Mouse (Mus musculus): ENCODE data around the gene Lhx5. TPM values are rescaled to one million over a fixed set of nuclear protein-coding genes. Genes with fewer than 3 reads are reported as not detected.
A peak's percentile ranks its signal among the peaks of the same experiment; 100 is the strongest.

Gene Lhx5
- polyA plus RNA-seq, 1 experiment from 2014 or later, result 23.1 TPM

DNA sequence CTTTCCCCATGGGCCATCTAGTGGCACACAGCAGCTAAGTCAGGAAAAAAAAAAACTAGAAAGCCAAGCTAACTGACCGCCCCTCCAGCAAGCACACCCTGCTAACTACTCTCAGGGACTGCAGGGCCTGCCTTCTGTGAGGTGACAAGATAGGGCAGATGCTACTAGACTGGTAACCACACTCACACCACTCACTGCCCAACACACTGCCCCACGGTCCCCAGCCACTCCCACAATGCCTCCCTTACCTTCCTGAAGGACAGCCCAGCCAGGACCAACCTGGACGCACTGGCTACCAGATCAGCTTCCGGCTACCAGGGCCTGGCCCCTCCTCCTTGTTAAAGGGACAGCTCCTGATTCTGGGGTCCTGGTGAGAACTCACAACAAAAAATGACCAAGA lies 35.5 kb downstream of the Lhx5 start:
- 13% methylated on average over 4 of the region's 4 CpGs for WGBS
- Histone ChIP-seq H3K27ac (no peak overlapping the region), H3K36me3 (replicated peaks; ENCODE audit: control insufficient read depth, insufficient read depth) (no peaks in the 10 kb centered on the region), H3K4me3 (replicated peaks; ENCODE audit: low read length) (peak overlapping the region; percentile 20), H3K4me1 (replicated peaks; ENCODE audit: control insufficient read depth, insufficient read depth, low read length) (no peaks in the 10 kb centered on the region), H3K4me2 (replicated peaks) (peak overlapping the region; percentile 38), H3K27me3 (ENCODE audit: control insufficient read depth, insufficient read depth, low read length) (no peaks in the 10 kb centered on the region), H3K9ac (0 out of 2 replicates have a peak overlapping the region, but pooled peaks have one; percentile 35), H3K9me3 (ENCODE audit: control insufficient read depth, low read length) (no peaks in the 10 kb centered on the region)
- DNase-seq (ENCODE audit: low spot score) (no peak), ATAC-seq (ENCODE audit: low FRiP score) (no peak)

DNA sequence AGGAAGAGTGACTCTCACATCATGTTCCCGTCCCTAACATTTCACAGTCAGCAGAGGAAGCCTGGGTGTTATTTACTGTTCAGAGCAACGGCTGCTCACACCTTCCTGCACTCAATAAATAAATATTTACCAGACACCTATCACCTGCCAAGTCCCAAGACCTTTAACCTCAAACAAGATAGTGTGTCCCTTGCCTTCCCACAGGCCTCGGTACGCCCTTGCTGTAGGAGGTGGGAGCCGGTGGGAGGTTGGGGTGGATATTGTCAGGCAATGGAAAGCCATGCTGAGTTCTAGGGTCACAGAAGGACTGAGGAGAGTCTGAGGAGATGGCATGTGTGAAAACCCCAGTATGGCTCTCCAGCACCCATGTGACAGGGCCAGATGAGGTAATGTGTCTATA lies 36.8 kb downstream of the Lhx5 start:
- 90% methylated on average over 5 of the region's 5 CpGs for WGBS
- no peak overlapping the region for H3K4me2 ChIP-seq (replicated peaks)
- no peak for ATAC-seq (ENCODE audit: low FRiP score)
- no peak overlapping the region for H3K27ac ChIP-seq
- no peak for DNase-seq (ENCODE audit: low spot score)
- no peaks in the 10 kb centered on the region for H3K9me3 ChIP-seq (ENCODE audit: control insufficient read depth, low read length)
- H3K4me3 ChIP-seq (replicated peaks; ENCODE audit: low read length), result no peak overlapping the region
- no peak overlapping the region for H3K9ac ChIP-seq
- H3K27me3 ChIP-seq (ENCODE audit: control insufficient read depth, insufficient read depth, low read length), result no peaks in the 10 kb centered on the region
- H3K4me1 ChIP-seq (replicated peaks; ENCODE audit: control insufficient read depth, insufficient read depth, low read length), result no peaks in the 10 kb centered on the region
- H3K36me3 ChIP-seq (replicated peaks; ENCODE audit: control insufficient read depth, insufficient read depth), result no peaks in the 10 kb centered on the region

DNA sequence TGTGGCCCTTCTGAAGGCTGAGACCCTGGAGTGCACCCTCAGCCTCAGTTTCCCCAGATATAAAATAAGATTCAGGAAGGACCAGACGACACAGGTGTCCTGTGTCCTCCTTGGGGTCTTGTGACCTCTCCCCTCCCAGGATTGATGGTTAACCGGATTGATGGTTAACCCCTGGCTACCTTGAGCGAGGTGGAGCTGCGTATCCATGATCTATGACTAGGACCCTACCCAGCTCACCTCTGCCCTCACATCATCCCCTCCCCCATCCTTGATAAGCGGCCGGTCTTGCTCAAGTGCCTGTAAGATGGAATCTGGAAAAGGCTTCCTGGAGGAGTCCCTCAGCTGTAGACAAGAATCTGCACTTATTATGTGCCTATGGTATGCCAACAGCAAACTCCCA lies 37.3 kb downstream of the Lhx5 start:
- Histone ChIP-seq H3K4me2 (replicated peaks) (no peak overlapping the region), H3K36me3 (replicated peaks; ENCODE audit: control insufficient read depth, insufficient read depth) (no peaks in the 10 kb centered on the region), H3K4me3 (replicated peaks; ENCODE audit: low read length) (no peak overlapping the region), H3K4me1 (replicated peaks; ENCODE audit: control insufficient read depth, insufficient read depth, low read length) (no peaks in the 10 kb centered on the region), H3K27me3 (ENCODE audit: control insufficient read depth, insufficient read depth, low read length) (no peaks in the 10 kb centered on the region), H3K27ac (no peak overlapping the region), H3K9me3 (ENCODE audit: control insufficient read depth, low read length) (no peaks in the 10 kb centered on the region), H3K9ac (no peak overlapping the region)
- ATAC-seq (ENCODE audit: low FRiP score) (no peak), DNase-seq (ENCODE audit: low spot score) (no peak)
- 88% methylated on average over 6 of the region's 6 CpGs for WGBS

DNA sequence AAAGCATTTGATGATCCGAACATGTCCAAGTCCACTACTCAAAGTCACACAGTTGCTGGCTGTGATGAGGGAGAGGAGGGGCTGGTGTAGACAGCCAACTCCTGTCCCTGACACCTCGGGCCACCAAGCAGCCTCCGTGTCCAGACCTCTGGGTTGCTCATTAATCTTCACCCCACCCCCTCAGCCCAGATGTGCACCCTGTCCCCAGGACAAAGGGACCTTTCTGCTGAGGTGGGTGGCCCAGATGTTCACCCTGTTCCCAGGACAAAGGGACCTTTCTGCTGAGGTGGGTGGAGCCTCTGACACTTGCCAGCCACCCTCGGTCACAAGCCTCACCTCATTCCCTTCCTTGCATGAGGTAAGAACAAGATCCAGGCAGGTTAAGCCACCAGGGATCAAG lies 40.0 kb downstream of the Lhx5 start:
- H3K36me3 ChIP-seq (replicated peaks; ENCODE audit: control insufficient read depth, insufficient read depth), result no peaks in the 10 kb centered on the region
- no peak for DNase-seq (ENCODE audit: low spot score)
- H3K9ac ChIP-seq, result no peak overlapping the region
- H3K27me3 ChIP-seq (ENCODE audit: control insufficient read depth, insufficient read depth, low read length), result no peaks in the 10 kb centered on the region
- H3K27ac ChIP-seq, result no peak overlapping the region
- H3K4me1 ChIP-seq (replicated peaks; ENCODE audit: control insufficient read depth, insufficient read depth, low read length), result no peaks in the 10 kb centered on the region
- WGBS, result 53% methylated on average over 4 of the region's 4 CpGs
- H3K4me3 ChIP-seq (replicated peaks; ENCODE audit: low read length), result no peak overlapping the region
- no peak for ATAC-seq (ENCODE audit: low FRiP score)
- H3K4me2 ChIP-seq (replicated peaks), result no peak overlapping the region
- H3K9me3 ChIP-seq (ENCODE audit: control insufficient read depth, low read length), result no peaks in the 10 kb centered on the region

DNA sequence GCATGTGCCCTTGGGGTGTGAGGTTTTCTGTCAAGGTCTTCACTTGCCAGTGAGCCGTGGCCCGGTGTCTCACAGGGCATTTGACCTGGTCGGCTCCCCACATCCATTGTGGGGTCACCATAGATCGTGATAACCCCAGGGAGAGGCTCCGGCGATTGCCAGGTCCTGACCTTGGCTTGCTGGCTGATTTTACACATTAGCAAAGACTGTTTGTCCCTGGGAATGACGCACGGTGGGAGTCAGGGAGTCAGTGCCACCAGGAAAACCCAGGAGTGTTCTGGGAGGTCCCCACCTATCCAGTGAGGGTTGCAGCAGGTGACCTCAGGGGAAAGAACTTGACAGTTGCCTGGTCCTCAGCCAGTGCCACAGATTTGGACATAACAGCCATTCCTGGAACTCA lies 41.3 kb downstream of the Lhx5 start, which contains the start of gene Sdsl:
Gene Sdsl (minus strand): TSS at position 41 of the 400 bp plus-strand sequence.
- Histone ChIP-seq H3K4me2 (replicated peaks) (no peak within 1 kb of the TSS), H3K9me3 (ENCODE audit: control insufficient read depth, low read length) (no peaks in the 10 kb centered on the region), H3K4me1 (replicated peaks; ENCODE audit: control insufficient read depth, insufficient read depth, low read length) (no peaks in the 10 kb centered on the region), H3K36me3 (replicated peaks; ENCODE audit: control insufficient read depth, insufficient read depth) (no peaks in the 10 kb centered on the region), H3K27ac (no peak within 1 kb of the TSS), H3K27me3 (ENCODE audit: control insufficient read depth, insufficient read depth, low read length) (no peaks in the 10 kb centered on the region), H3K9ac (no peak within 1 kb of the TSS), H3K4me3 (replicated peaks; ENCODE audit: low read length) (no peak within 1 kb of the TSS)
- WGBS, result 74% methylated on average over 8 of the region's 8 CpGs
- DNase-seq (ENCODE audit: low spot score) (no peak), ATAC-seq (ENCODE audit: low FRiP score) (no peak)

DNA sequence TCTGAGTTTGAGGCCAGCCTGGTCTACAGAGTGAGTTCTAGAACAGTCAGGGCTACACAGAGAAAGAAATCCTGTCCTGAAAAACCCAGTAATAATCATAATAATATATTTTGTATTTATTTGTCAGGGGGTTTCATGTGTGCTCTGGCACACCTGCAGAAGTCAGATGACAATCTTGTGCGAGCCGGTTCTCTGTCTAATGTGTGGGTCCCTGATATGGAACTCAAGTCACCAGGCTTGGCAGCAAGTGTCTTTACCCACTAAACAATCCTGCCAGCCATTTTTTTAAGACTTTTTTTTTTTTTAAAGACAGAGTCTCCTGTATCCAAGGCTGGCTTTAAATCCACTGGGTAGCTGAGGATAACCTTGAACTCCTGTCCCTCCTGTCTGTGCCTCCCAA lies 41.9 kb downstream of the Lhx5 start:
- no peak for ATAC-seq (ENCODE audit: low FRiP score)
- no peaks in the 10 kb centered on the region for H3K27me3 ChIP-seq (ENCODE audit: control insufficient read depth, insufficient read depth, low read length)
- no peak overlapping the region for H3K4me3 ChIP-seq (replicated peaks; ENCODE audit: low read length)
- WGBS, result 96% methylated on average over 2 of the region's 2 CpGs
- H3K4me1 ChIP-seq (replicated peaks; ENCODE audit: control insufficient read depth, insufficient read depth, low read length), result no peaks in the 10 kb centered on the region
- H3K4me2 ChIP-seq (replicated peaks), result no peak overlapping the region
- H3K27ac ChIP-seq, result no peak overlapping the region
- DNase-seq (ENCODE audit: low spot score), result no peak
- H3K36me3 ChIP-seq (replicated peaks; ENCODE audit: control insufficient read depth, insufficient read depth), result no peaks in the 10 kb centered on the region
- H3K9me3 ChIP-seq (ENCODE audit: control insufficient read depth, low read length), result no peaks in the 10 kb centered on the region
- no peak overlapping the region for H3K9ac ChIP-seq

DNA sequence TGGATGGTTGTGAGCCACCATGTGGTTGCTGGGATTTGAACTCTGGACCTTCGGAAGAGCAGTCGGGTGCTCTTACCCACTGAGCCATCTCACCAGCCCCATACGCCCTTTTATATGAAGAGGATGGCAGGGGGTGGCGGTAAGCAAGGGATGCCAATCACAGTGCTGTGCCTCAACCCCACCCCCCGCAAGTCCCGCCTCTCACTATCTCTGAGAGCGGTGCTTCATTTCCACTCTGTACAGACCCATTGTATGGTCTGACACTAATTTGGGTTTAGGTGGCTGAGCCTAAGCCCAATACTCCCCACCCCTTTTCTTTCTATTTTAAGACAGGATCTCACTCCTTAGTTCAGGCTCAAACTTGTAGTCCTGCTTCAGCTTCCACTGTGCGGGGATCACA lies 44.4 kb downstream of the Lhx5 start:
- H3K9me3 ChIP-seq (ENCODE audit: control insufficient read depth, low read length), result no peaks in the 10 kb centered on the region

DNA sequence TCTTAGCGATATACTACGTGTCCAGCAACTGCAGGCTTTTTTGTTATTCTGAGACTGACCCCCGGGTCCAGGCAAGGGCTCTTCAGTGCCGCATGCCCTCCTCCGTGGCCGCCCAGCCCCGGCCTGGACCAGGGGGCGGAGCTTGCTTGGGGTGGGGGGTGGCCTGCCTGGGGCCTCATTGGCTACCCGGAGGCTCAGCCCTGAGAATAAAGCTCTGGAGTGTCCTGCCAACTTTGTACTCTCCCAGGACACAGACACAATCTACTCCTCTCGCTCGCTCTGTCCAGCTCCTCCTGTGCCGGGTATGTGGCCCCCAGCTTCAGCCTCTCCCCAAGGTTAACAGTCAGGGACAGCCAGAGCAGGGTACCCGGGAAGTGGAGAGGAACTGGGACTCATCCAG lies 44.8 kb downstream of the Lhx5 start, which contains the start of gene Sds:
Gene Sds (plus strand): TSS at position 231 of the 400 bp plus-strand sequence.
- Histone ChIP-seq H3K36me3 (replicated peaks; ENCODE audit: control insufficient read depth, insufficient read depth) (no peaks in the 10 kb centered on the region), H3K4me1 (replicated peaks; ENCODE audit: control insufficient read depth, insufficient read depth, low read length) (no peaks in the 10 kb centered on the region), H3K9me3 (ENCODE audit: control insufficient read depth, low read length) (no peaks in the 10 kb centered on the region), H3K27me3 (ENCODE audit: control insufficient read depth, insufficient read depth, low read length) (no peaks in the 10 kb centered on the region), H3K9ac (no peak within 1 kb of the TSS), H3K4me3 (replicated peaks; ENCODE audit: low read length) (no peak within 1 kb of the TSS), H3K4me2 (replicated peaks) (no peak within 1 kb of the TSS), H3K27ac (no peak within 1 kb of the TSS)
- no peak for DNase-seq (ENCODE audit: low spot score)
- 18% methylated on average over 13 of the region's 13 CpGs for WGBS
- ATAC-seq (ENCODE audit: low FRiP score), result no peak

More for the DNA sequence above, 44.4 kb downstream of the Lhx5 start:
- no peak overlapping the region for H3K4me3 ChIP-seq (replicated peaks; ENCODE audit: low read length)
- no peaks in the 10 kb centered on the region for H3K27me3 ChIP-seq (ENCODE audit: control insufficient read depth, insufficient read depth, low read length)
- no peak overlapping the region for H3K27ac ChIP-seq
- no peak for ATAC-seq (ENCODE audit: low FRiP score)
- no peaks in the 10 kb centered on the region for H3K4me1 ChIP-seq (replicated peaks; ENCODE audit: control insufficient read depth, insufficient read depth, low read length)
- no peak overlapping the region for H3K9ac ChIP-seq
- 51% methylated on average over 8 of the region's 8 CpGs for WGBS
- H3K4me2 ChIP-seq (replicated peaks), result no peak overlapping the region
- no peak for DNase-seq (ENCODE audit: low spot score)
- no peaks in the 10 kb centered on the region for H3K36me3 ChIP-seq (replicated peaks; ENCODE audit: control insufficient read depth, insufficient read depth)

DNA sequence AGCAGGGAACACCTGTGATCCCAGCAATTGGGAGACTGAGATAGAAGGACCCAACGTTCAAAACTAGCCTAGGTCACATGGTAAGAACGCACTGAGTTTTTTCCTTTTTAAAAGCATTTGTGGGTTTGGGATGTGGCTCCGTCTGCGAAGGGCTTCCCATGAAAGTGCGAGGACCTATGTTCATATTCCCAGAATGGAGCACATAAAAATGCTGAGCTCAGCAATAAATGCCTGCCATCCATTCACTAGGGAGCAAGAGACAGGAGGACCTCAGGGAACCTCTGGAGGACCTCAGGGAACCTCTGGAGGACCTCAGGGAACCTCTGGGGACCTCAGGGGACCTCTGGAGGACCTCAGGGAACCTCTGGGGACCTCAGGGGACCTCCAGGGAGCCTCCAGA lies 46.5 kb downstream of the Lhx5 start:
- Histone ChIP-seq H3K9me3 (ENCODE audit: control insufficient read depth, low read length) (no peaks in the 10 kb centered on the region), H3K4me1 (replicated peaks; ENCODE audit: control insufficient read depth, insufficient read depth, low read length) (no peaks in the 10 kb centered on the region), H3K4me2 (replicated peaks) (no peak overlapping the region), H3K27ac (no peak overlapping the region), H3K27me3 (ENCODE audit: control insufficient read depth, insufficient read depth, low read length) (no peaks in the 10 kb centered on the region), H3K36me3 (replicated peaks; ENCODE audit: control insufficient read depth, insufficient read depth) (no peaks in the 10 kb centered on the region), H3K9ac (no peak overlapping the region), H3K4me3 (replicated peaks; ENCODE audit: low read length) (no peak overlapping the region)
- WGBS, result 92% methylated on average over 5 of the region's 5 CpGs
- DNase-seq (ENCODE audit: low spot score) (no peak), ATAC-seq (ENCODE audit: low FRiP score) (no peak)

DNA sequence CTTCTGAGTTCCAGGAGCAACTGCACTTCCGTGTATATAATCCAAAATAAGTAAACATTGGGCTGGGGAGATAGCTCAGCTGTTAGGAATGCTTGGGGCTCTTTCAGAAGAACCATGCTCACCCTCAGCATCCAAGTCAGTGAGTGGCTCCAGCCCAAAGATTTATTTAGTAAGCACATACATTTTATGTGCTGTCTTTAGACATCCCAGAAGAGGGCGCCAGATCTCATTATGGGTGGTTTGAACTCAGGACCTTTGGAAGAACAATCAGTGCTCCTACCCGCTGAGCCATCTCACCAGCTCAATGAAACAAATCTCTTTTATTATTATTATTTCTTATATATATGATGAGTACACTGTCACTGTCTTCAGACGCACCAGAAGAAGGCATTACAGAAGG lies 48.0 kb downstream of the Lhx5 start:
- H3K4me1 ChIP-seq (replicated peaks; ENCODE audit: control insufficient read depth, insufficient read depth, low read length), result no peaks in the 10 kb centered on the region
- ATAC-seq (ENCODE audit: low FRiP score), result no peak
- no peaks in the 10 kb centered on the region for H3K36me3 ChIP-seq (replicated peaks; ENCODE audit: control insufficient read depth, insufficient read depth)
- no peak overlapping the region for H3K4me3 ChIP-seq (replicated peaks; ENCODE audit: low read length)
- 70% methylated on average over 4 of the region's 4 CpGs for WGBS
- H3K27ac ChIP-seq, result no peak overlapping the region
- DNase-seq (ENCODE audit: low spot score), result no peak
- no peaks in the 10 kb centered on the region for H3K9me3 ChIP-seq (ENCODE audit: control insufficient read depth, low read length)
- no peak overlapping the region for H3K4me2 ChIP-seq (replicated peaks)
- H3K9ac ChIP-seq, result no peak overlapping the region
- no peaks in the 10 kb centered on the region for H3K27me3 ChIP-seq (ENCODE audit: control insufficient read depth, insufficient read depth, low read length)

Data from hindbrain, embryonic 14.5 days (tissue).